Mouse (Mus musculus): ENCODE data around the gene Pik3cd. TPM values are rescaled to one million over a fixed set of nuclear protein-coding genes. Genes with fewer than 3 reads are reported as not detected.

Pik3cd gene
- total RNA-seq, 2 experiments from 2014 or later, result 20.0 to 25.9 TPM

- no peak for DNase-seq (ENCODE audit: low spot score in 2 of 2)
- intact Hi-C loops (cut with DNase I), result no loop called here
Measured at GRCm38 (mm10) chr4:149697506-149698196, 4.7 kb downstream of the Pik3cd start.

- intact Hi-C loops (cut with DNase I), result no loop called here
- DNase-seq (ENCODE audit: low spot score in 2 of 2), result no peak
Measured at GRCm38 (mm10) chr4:149696189-149696971, 6.0 kb downstream of the Pik3cd start.

- no peak for DNase-seq (ENCODE audit: low spot score in 2 of 2)
- intact Hi-C loops (cut with DNase I), result no loop called here
Measured at GRCm38 (mm10) chr4:149691368-149691767, 11.0 kb downstream of the Pik3cd start.

GRCm38 (mm10) chr4:149690828-149691280 is 11.5 kb downstream of the Pik3cd start:
- intact Hi-C loops (cut with DNase I), result no loop called here
- DNase-seq (ENCODE audit: low spot score in 2 of 2), result no peak

GRCm38 (mm10) chr4:149689822-149690700 is 12.3 kb downstream of the Pik3cd start:
- DNase-seq (ENCODE audit: low spot score in 2 of 2), result no peak
- intact Hi-C loops (cut with DNase I), result no loop called here

GRCm38 (mm10) chr4:149688861-149689260 is 13.5 kb downstream of the Pik3cd start:
- intact Hi-C loops (cut with DNase I), result no loop called here

GRCm38 (mm10) chr4:149684841-149685623 is 17.3 kb downstream of the Pik3cd start:
- intact Hi-C loops (cut with DNase I), result no loop called here
- DNase-seq (ENCODE audit: low spot score in 2 of 2), result no peak

More at GRCm38 (mm10) chr4:149688861-149689260, 13.5 kb downstream of the Pik3cd start:
- DNase-seq (ENCODE audit: low spot score in 2 of 2), result no peak

- intact Hi-C loops (cut with DNase I), result no loop called here
Measured at GRCm38 (mm10) chr4:149683875-149684274, 18.5 kb downstream of the Pik3cd start.

GRCm38 (mm10) chr4:149679056-149679770 is 23.2 kb downstream of the Pik3cd start:
- intact Hi-C loops (cut with DNase I), result no loop called here

More at GRCm38 (mm10) chr4:149683875-149684274, 18.5 kb downstream of the Pik3cd start:
- DNase-seq (ENCODE audit: low spot score in 2 of 2), result no peak

GRCm38 (mm10) chr4:149678006-149678405 is 24.4 kb downstream of the Pik3cd start:
- DNase-seq (ENCODE audit: low spot score in 2 of 2), result no peak
- intact Hi-C loops (cut with DNase I), result no loop called here

More at GRCm38 (mm10) chr4:149679056-149679770, 23.2 kb downstream of the Pik3cd start:
- DNase-seq (ENCODE audit: low spot score in 2 of 2), result no peak

- intact Hi-C loops (cut with DNase I), result no loop called here
- DNase-seq (ENCODE audit: low spot score in 2 of 2), result peak; percentile 67 to 71
Measured at GRCm38 (mm10) chr4:149675378-149676261, 26.8 kb downstream of the Pik3cd start.

GRCm38 (mm10) chr4:149674814-149675377 is 27.5 kb downstream of the Pik3cd start:
- intact Hi-C loops (cut with DNase I), result no loop called here
- no peak for DNase-seq (ENCODE audit: low spot score in 2 of 2)

GRCm38 (mm10) chr4:149672747-149673146 is 29.6 kb downstream of the Pik3cd start:
- no peak for DNase-seq (ENCODE audit: low spot score in 2 of 2)

GRCm38 (mm10) chr4:149671175-149671574 is 31.2 kb downstream of the Pik3cd start:
- no peak for DNase-seq (ENCODE audit: low spot score in 2 of 2)
- intact Hi-C loops (cut with DNase I), result no loop called here

More at GRCm38 (mm10) chr4:149672747-149673146, 29.6 kb downstream of the Pik3cd start:
- intact Hi-C loops (cut with DNase I), result no loop called here

GRCm38 (mm10) chr4:149665692-149666090 is 36.7 kb downstream of the Pik3cd start:
- intact Hi-C loops (cut with DNase I), result no loop called here
- DNase-seq (ENCODE audit: low spot score in 2 of 2), result no peak

- DNase-seq (ENCODE audit: low spot score in 2 of 2), result no peak
Measured at GRCm38 (mm10) chr4:149665016-149665691, 37.2 kb downstream of the Pik3cd start.

More at GRCm38 (mm10) chr4:149665016-149665691, 37.2 kb downstream of the Pik3cd start:
- intact Hi-C loops (cut with DNase I), result no loop called here
